Mouse (Mus musculus): Measurements from ENCODE around the gene Krt71. TPM values are rescaled to one million over a fixed set of nuclear protein-coding genes. Genes with fewer than 3 reads are reported as not detected.

Gene Krt71
- not detected for polyA plus RNA-seq (2017; shearing (Covaris generic))

GRCm38 (mm10) chr15:101742711-101743110 is at the start of gene Krt71:
Gene Krt71 (minus strand): TSS chr15:101743109.

GRCm38 (mm10) chr15:101786360-101786759 is 43.5 kb upstream of the Krt71 start, which contains the start of gene Krt72:
Gene Krt72 (minus strand): TSS chr15:101786460.

DNA sequence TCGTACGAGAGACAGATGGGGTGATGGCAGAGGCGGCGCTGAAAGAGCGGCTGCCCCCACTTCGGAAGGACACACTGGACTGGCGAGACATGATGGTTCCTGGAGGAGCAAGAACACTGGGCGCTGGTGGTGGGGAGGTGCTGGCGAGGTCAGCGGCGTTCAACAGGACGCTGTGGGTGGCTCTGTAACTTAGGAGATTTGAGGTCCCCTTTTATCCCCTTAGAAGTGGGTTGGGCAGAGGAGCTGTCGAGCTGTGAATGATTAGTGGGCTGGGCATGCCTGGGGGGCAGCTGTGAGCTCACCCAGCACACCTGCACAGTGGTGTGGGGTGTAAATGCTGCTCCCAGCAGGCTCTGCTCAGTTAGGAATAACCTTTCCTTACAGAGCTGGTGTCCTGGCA is 30.2 kb downstream of the Krt71 start, which contains the start of gene Krt5:
Krt5 (minus strand) TSS at position 179 of the 400 bp plus-strand sequence.

DNA sequence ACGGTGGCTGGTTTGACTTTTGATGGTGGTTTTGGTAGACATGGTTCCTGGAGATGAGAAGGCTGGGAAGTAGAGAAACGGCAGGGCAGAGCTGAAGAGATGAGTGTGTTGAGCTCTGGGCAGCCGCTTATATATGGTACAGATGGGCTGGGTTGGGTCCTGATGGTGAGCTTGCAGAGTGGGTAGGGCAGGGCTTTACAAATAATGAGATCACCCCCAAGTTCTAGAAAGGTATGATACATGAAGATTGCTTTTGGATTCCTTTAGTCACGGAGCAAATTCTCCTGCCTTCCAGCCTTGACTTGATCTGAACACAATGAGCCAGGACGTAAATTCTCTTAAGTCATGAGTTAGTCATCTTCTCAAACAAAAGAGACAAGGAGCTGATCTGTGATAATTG is 48.7 kb downstream of the Krt71 start, which contains the start of gene Krt6a:
Krt6a (minus strand) TSS at position 101 of the 400 bp plus-strand sequence.

Other genes starting within 250 kb of the Krt71 start
- not detected for gene Gm49425, start 225.8 kb downstream of the Krt71 start, polyA plus RNA-seq (2017; shearing (Covaris generic))
- gene Krt84, start 210.3 kb downstream of the Krt71 start, polyA plus RNA-seq (2017; shearing (Covaris generic)), result not detected
- gene Krt82, start 192.4 kb downstream of the Krt71 start, polyA plus RNA-seq (2017; shearing (Covaris generic)), result not detected
- not detected for gene Krt90, start 180.2 kb downstream of the Krt71 start, polyA plus RNA-seq (2017; shearing (Covaris generic))
- gene Krt75, start 169.2 kb downstream of the Krt71 start, polyA plus RNA-seq (2017; shearing (Covaris generic)), result not detected
- gene Gm5414, start 114.9 kb downstream of the Krt71 start, polyA plus RNA-seq (2017; shearing (Covaris generic)), result not detected
- gene Gm5478, start 95.7 kb downstream of the Krt71 start, polyA plus RNA-seq (2017; shearing (Covaris generic)), result not detected
- not detected for gene Krt6b, start 62.8 kb downstream of the Krt71 start, polyA plus RNA-seq (2017; shearing (Covaris generic))
- not detected for gene Krt6a, start 48.8 kb downstream of the Krt71 start, polyA plus RNA-seq (2017; shearing (Covaris generic))
- gene Krt5, start 30.2 kb downstream of the Krt71 start, polyA plus RNA-seq (2017; shearing (Covaris generic)), result not detected
- gene Krt72, start 43.4 kb upstream of the Krt71 start, polyA plus RNA-seq (2017; shearing (Covaris generic)), result not detected
- not detected for gene Krt73, start 59.2 kb upstream of the Krt71 start, polyA plus RNA-seq (2017; shearing (Covaris generic))
- not detected for gene Krt2, start 75.1 kb upstream of the Krt71 start, polyA plus RNA-seq (2017; shearing (Covaris generic))
- gene Krt1, start 107.7 kb upstream of the Krt71 start, polyA plus RNA-seq (2017; shearing (Covaris generic)), result not detected
- gene Krt77, start 126.6 kb upstream of the Krt71 start, polyA plus RNA-seq (2017; shearing (Covaris generic)), result not detected
- not detected for gene Krt76, start 149.8 kb upstream of the Krt71 start, polyA plus RNA-seq (2017; shearing (Covaris generic))
- not detected for gene Krt4, start 181.6 kb upstream of the Krt71 start, polyA plus RNA-seq (2017; shearing (Covaris generic))
- not detected for gene Krt79, start 197.2 kb upstream of the Krt71 start, polyA plus RNA-seq (2017; shearing (Covaris generic))
- gene Krt78, start 211.2 kb upstream of the Krt71 start, polyA plus RNA-seq (2017; shearing (Covaris generic)), result not detected